Comparison of ENCODE assay signal across 14 mouse cellular contexts in genomic region chr3:9513703-9514110, GRCm38 (mm10).
A peak's percentile ranks its signal among the peaks of the same experiment; 100 is the strongest.
DNase-seq lines count a peak whose midpoint lies in the region; ATAC-seq and TF ChIP-seq lines count a peak whose summit lies in the region.
"Had no signal": no experiment of that assay in that cellular context is flagged by ENCODE, and none has a peak within 500 bp of the region (broad histone marks: within the 10 kb centered on the region; RNA-seq: fewer than 3 reads in every experiment).

No protein-coding gene starts in this region.

- H3K27me3 ChIP-seq in embryonic facial prominence, embryonic 14.5 days (replicated peaks; ENCODE audit: control insufficient read depth, insufficient read depth, low read length), result no peaks in the 10 kb centered on the region
- H3K27me3 ChIP-seq in embryonic facial prominence, embryonic 10.5 days (replicated peaks; ENCODE audit: low read depth, poor library complexity, severe bottlenecking), result peaks cover 24% of the 10 kb centered on the region; the same call in 1 of the 2 replicates
- no peaks in the 10 kb centered on the region for H3K27me3 ChIP-seq in lung, postnatal 0 days (replicated peaks; ENCODE audit: insufficient read depth, low read length)
- H3K27me3 ChIP-seq in hindbrain, embryonic 15.5 days, result no peaks in the 10 kb centered on the region
- H3K27me3 ChIP-seq: embryonic facial prominence, embryonic 12.5 days had no signal

- no peaks in the 10 kb centered on the region for H3K36me3 ChIP-seq in embryonic facial prominence, embryonic 14.5 days (ENCODE audit: control insufficient read depth, insufficient read depth, low read length)
- no peaks in the 10 kb centered on the region for H3K36me3 ChIP-seq in embryonic facial prominence, embryonic 10.5 days (replicated peaks)
- no peaks in the 10 kb centered on the region for H3K36me3 ChIP-seq in lung, postnatal 0 days (ENCODE audit: insufficient read depth, low read length)
- no peaks in the 10 kb centered on the region for H3K36me3 ChIP-seq in hindbrain, embryonic 15.5 days
- H3K36me3 ChIP-seq: embryonic facial prominence, embryonic 12.5 days had no signal

- TF ChIP-seq EP300 in lung, postnatal 0 days (IDR thresholded peaks at IDR 0.05), result no peak

- H3K4me1 ChIP-seq in embryonic facial prominence, embryonic 14.5 days (ENCODE audit: control insufficient read depth, insufficient read depth, low read length), result peaks cover 3% of the 10 kb centered on the region
- peaks cover 28% of the 10 kb centered on the region for H3K4me1 ChIP-seq in embryonic facial prominence, embryonic 10.5 days
- H3K4me1 ChIP-seq in lung, postnatal 0 days (ENCODE audit: insufficient read depth, low read depth, low read length), result no peaks in the 10 kb centered on the region; the same call in 1 of the 2 replicates
- peaks cover 10% of the 10 kb centered on the region for H3K4me1 ChIP-seq in hindbrain, embryonic 15.5 days (replicated peaks)

- no peak for TF ChIP-seq CTCF in lung, postnatal 0 days (IDR thresholded peaks at IDR 0.05)

- H3K9me3 ChIP-seq in embryonic facial prominence, embryonic 14.5 days (ENCODE audit: control insufficient read depth, low read length), result no peaks in the 10 kb centered on the region
- no peaks in the 10 kb centered on the region for H3K9me3 ChIP-seq in embryonic facial prominence, embryonic 10.5 days
- H3K9me3 ChIP-seq in lung, postnatal 0 days (ENCODE audit: low read length), result no peaks in the 10 kb centered on the region
- H3K9me3 ChIP-seq in hindbrain, embryonic 15.5 days, result no peaks in the 10 kb centered on the region
- H3K9me3 ChIP-seq: embryonic facial prominence, embryonic 12.5 days had no signal

- H3K27ac ChIP-seq in embryonic facial prominence, embryonic 14.5 days (replicated peaks; ENCODE audit: low read depth, low read length), result no peak overlapping the region
- no peak overlapping the region for H3K27ac ChIP-seq in embryonic facial prominence, embryonic 10.5 days (replicated peaks)
- H3K27ac ChIP-seq in lung, postnatal 0 days (ENCODE audit: low read length), result no peak overlapping the region
- peak overlapping the region; percentile 26 for H3K27ac ChIP-seq in hindbrain, embryonic 15.5 days (replicated peaks)
- H3K27ac ChIP-seq: embryonic facial prominence, embryonic 12.5 days; kidney, postnatal 0 days had no signal

- no peak overlapping the region for H3K4me3 ChIP-seq in embryonic facial prominence, embryonic 14.5 days (ENCODE audit: low read depth, low read length)
- H3K4me3 ChIP-seq in embryonic facial prominence, embryonic 10.5 days, result no peak overlapping the region
- H3K4me3 ChIP-seq in lung, postnatal 0 days (ENCODE audit: low read depth, low read length), result no peak overlapping the region
- H3K4me3 ChIP-seq in hindbrain, embryonic 15.5 days, result no peak overlapping the region
- H3K4me3 ChIP-seq: embryonic facial prominence, embryonic 12.5 days had no signal

- no peak overlapping the region for H3K4me2 ChIP-seq in embryonic facial prominence, embryonic 14.5 days (ENCODE audit: low read depth, low read length)
- no peak overlapping the region for H3K4me2 ChIP-seq in lung, postnatal 0 days (replicated peaks; ENCODE audit: low read depth, low read length)
- H3K4me2 ChIP-seq in hindbrain, embryonic 15.5 days, result no peak overlapping the region
- H3K4me2 ChIP-seq: embryonic facial prominence, embryonic 12.5 days; lung, embryonic 14.5 days had no signal

- H3K9ac ChIP-seq in embryonic facial prominence, embryonic 14.5 days (ENCODE audit: low read depth, low read length), result no peak overlapping the region
- H3K9ac ChIP-seq in lung, postnatal 0 days (replicated peaks; ENCODE audit: low read depth), result no peak overlapping the region
- no peak overlapping the region for H3K9ac ChIP-seq in hindbrain, embryonic 15.5 days
- H3K9ac ChIP-seq: embryonic facial prominence, embryonic 12.5 days; lung, embryonic 14.5 days had no signal

- ATAC-seq in embryonic facial prominence, embryonic 14.5 days (ENCODE audit: low read depth), result peak; percentile 71
- ATAC-seq in lung, postnatal 0 days, result no peak
- ATAC-seq in hindbrain, embryonic 15.5 days (ENCODE audit: low FRiP score, low read depth), result peak; percentile 39; the same call in 1 of the 2 replicates
- no peak for ATAC-seq in erythroblast, adult 5-6 weeks (replicated peaks; ENCODE audit: low FRiP score, poor library complexity, severe bottlenecking)
- ATAC-seq in frontal cortex, adult (ENCODE audit: low TSS enrichment), result no peak

- peak; percentile 76 for DNase-seq in embryonic facial prominence, embryonic 14.5 days (ENCODE audit: low spot score)
- DNase-seq in embryonic facial prominence, embryonic 10.5 days (ENCODE audit: low spot score), result no peak
- peak; percentile 42 for DNase-seq in lung, postnatal 0 days (ENCODE audit: low spot score)
- no peak for DNase-seq in lung, postnatal 25 days (ENCODE audit: low spot score)
- DNase-seq in retina, embryonic 14.5 days (ENCODE audit: low spot score), result peak; percentile 69
- DNase-seq: cerebellum, adult 9-10 months; heart, postnatal 10 days; lung, embryonic 14.5 days; thymus, adult 2 months had no signal

- 51% methylated on average over 7 of the region's 7 CpGs for WGBS in embryonic facial prominence, embryonic 14.5 days
- WGBS in embryonic facial prominence, embryonic 10.5 days, result 65% methylated on average over 7 of the region's 7 CpGs
- 57% methylated on average over 7 of the region's 7 CpGs for WGBS in lung, postnatal 0 days
- 16% methylated on average over 7 of the region's 7 CpGs for WGBS in hindbrain, embryonic 15.5 days

Comparison
In these comparisons a context has a peak if more than half of its experiments do, and no peak if none do; other contexts are left out.
1. DNase-seq: peak in embryonic facial prominence, embryonic 14.5 days (single experiment), lung, postnatal 0 days (single experiment) and retina, embryonic 14.5 days (single experiment); none in embryonic facial prominence, embryonic 10.5 days (single experiment) and lung, postnatal 25 days (single experiment).
2. ATAC-seq: peak in embryonic facial prominence, embryonic 14.5 days (single experiment) and hindbrain, embryonic 15.5 days (single experiment); none in lung, postnatal 0 days (single experiment), erythroblast, adult 5-6 weeks (single experiment) and frontal cortex, adult (single experiment).